22 mouse cellular contexts compared by ENCODE assay signal in genomic region chr8:63109761-63110160, GRCm38 (mm10).
DNase-seq lines count a peak whose midpoint lies in the region; ATAC-seq lines count a peak whose summit lies in the region.
"Had no signal": no experiment of that assay in that cellular context is flagged by ENCODE, and none has a peak within 500 bp of the region (broad histone marks: within the 10 kb centered on the region; RNA-seq: fewer than 3 reads in every experiment).

No protein-coding gene starts in this region.

- ATAC-seq in frontal cortex, adult (ENCODE audit: low TSS enrichment), result 0 out of 2 replicates have a peak, but pooled peaks have one; percentile 50
- ATAC-seq: activated CD4-positive, CD25-positive, alpha-beta regulatory T cell, adult 4 months; CD4-positive, CD25-positive, alpha-beta regulatory T cell, adult 4 months; forebrain, embryonic 15.5 days; hindbrain, postnatal 0 days; inflammation-experienced regulatory T-cells, adult 6 months; intestine, embryonic 16.5 days had no signal

- intact Hi-C loops in left cerebral cortex, postnatal 36 days (cut with DNase I), result no loop called here

- no peak for DNase-seq in frontal cortex, postnatal 10 days (ENCODE audit: low spot score in 2 of 2)
- peak; percentile 16 for DNase-seq in left cerebral cortex, adult 11 months (ENCODE audit: low spot score)
- no peak for DNase-seq in left cerebral cortex, postnatal 36 days (ENCODE audit: low spot score in 2 of 2)
- DNase-seq in brain, adult 2 months (ENCODE audit: low read depth, low spot score), result peak; percentile 86
- peak; percentile 69 for DNase-seq in telencephalon, adult 2 months (ENCODE audit: low read depth, low spot score)
- DNase-seq in gastrocnemius, postnatal 4 days (ENCODE audit: low spot score in 2 of 2), result no peak
- DNase-seq: adrenal gland, adult 8-10 months; adrenal gland, postnatal 25 days; cerebellum, adult 11 months; cerebellum, adult 2 months; cerebellum, postnatal 10 days; gastrocnemius, postnatal 25 days; heart, adult 2 months; heart, postnatal 14 days; heart, postnatal 4 days had no signal

Comparison
In these comparisons a context has a peak if more than half of its experiments do, and no peak if none do; other contexts are left out.
1. DNase-seq: peak in left cerebral cortex, adult 11 months (single experiment), brain, adult 2 months (single experiment) and telencephalon, adult 2 months (single experiment); none in frontal cortex, postnatal 10 days (0 of 2), left cerebral cortex, postnatal 36 days (0 of 2) and gastrocnemius, postnatal 4 days (0 of 2).